Mouse (Mus musculus) C2C12 (cell line): ENCODE results near the gene Fbxo41. TPM values are rescaled to one million over a fixed set of nuclear protein-coding genes. Genes with fewer than 3 reads are reported as not detected.

Experiments
- H3K27me3 ChIP-seq: one replicate; pipeline ENCODE4 v1.6.1; 2011; ENCODE audit not compliant: control insufficient read depth, insufficient read depth, insufficient read length
- H3K36me3 ChIP-seq: one replicate; pipeline ENCODE4 v1.6.1; 2011; ENCODE audit not compliant: control insufficient read depth, insufficient read depth
- H3K4me3 ChIP-seq: one replicate; pipeline ENCODE4 v1.5.1; 2011; ENCODE audit warnings: mild to moderate bottlenecking, control low read depth; ENCODE audit not compliant: poor library complexity, insufficient read depth, severe bottlenecking
- H3K79me2 ChIP-seq: one replicate; pipeline ENCODE4 v1.6.1; 2011; ENCODE audit not compliant: control insufficient read depth, insufficient read depth
- H3K79me3 ChIP-seq: one replicate; pipeline ENCODE4 v1.6.1; 2011; ENCODE audit warnings: low read depth, control low read depth
- H3ac ChIP-seq: one replicate; pipeline ENCODE3; 2011; ENCODE audit warnings: low read depth; ENCODE audit not compliant: control insufficient read depth, insufficient read length
- CEBPB ChIP-seq: IDR thresholded peaks from one replicate; pipeline ENCODE4 v1.6.1; 2011; ENCODE audit warnings: low read depth, mild to moderate bottlenecking, control low read depth, moderate library complexity
- CTCF ChIP-seq: IDR thresholded peaks from one replicate; pipeline ENCODE4 v1.5.1; 2011; ENCODE audit not compliant: control insufficient read depth, insufficient read depth, insufficient read length
- FOSL1 ChIP-seq: IDR thresholded peaks from one replicate; pipeline ENCODE4 v1.8.0; 2011; ENCODE audit warnings: mild to moderate bottlenecking, low read length; ENCODE audit not compliant: poor library complexity, insufficient read depth, severe bottlenecking
- MAX ChIP-seq: IDR thresholded peaks from one replicate; pipeline ENCODE4 v1.6.1; 2011; ENCODE audit warnings: mild to moderate bottlenecking, control low read depth
- MYOD1 ChIP-seq: IDR thresholded peaks from one replicate; pipeline ENCODE4 v1.6.1; 2011; ENCODE audit warnings: low read depth; ENCODE audit not compliant: control insufficient read depth, insufficient read length
- MYOG ChIP-seq: IDR thresholded peaks from one replicate; pipeline ENCODE4 v1.6.1; 2011; ENCODE audit not compliant: control insufficient read depth, insufficient read length; ENCODE audit errors: extremely low read depth
- USF1 ChIP-seq: IDR thresholded peaks from one replicate; pipeline ENCODE4 v1.6.1; 2011; ENCODE audit warnings: low read depth, mild to moderate bottlenecking, control low read depth, moderate library complexity
- polyA plus RNA-seq: library from polyadenylated mRNA; unstranded; fragments of >200 nt; fragmentation: generic; extraction: Trizol; gene quantifications from one replicate; pipeline ENCODE4 v1.2.1, GENCODE M21; 2012; ENCODE audit warnings: missing spikeins

The Fbxo41 gene
- polyA plus RNA-seq, 1 experiment: 0.02 TPM

GRCm38 (mm10) chr6:85489717-85490116 lies 13.1 kb downstream of the Fbxo41 start:
- no peaks in the 10 kb centered on the region for H3K36me3 ChIP-seq
- no peak for TF ChIP-seq CEBPB
- TF ChIP-seq MYOD1: no peak
- no peak for TF ChIP-seq USF1
- TF ChIP-seq MYOG: no peak
- TF ChIP-seq FOSL1: no peak
- no peak for TF ChIP-seq CTCF
- TF ChIP-seq MAX: no peak
- H3K27me3 ChIP-seq: peaks cover 23% of the 10 kb centered on the region
- H3ac ChIP-seq: no peak overlapping the region
- H3K79me2 ChIP-seq: no peaks in the 10 kb centered on the region
- no peaks in the 10 kb centered on the region for H3K79me3 ChIP-seq
- no peak overlapping the region for H3K4me3 ChIP-seq

DNA sequence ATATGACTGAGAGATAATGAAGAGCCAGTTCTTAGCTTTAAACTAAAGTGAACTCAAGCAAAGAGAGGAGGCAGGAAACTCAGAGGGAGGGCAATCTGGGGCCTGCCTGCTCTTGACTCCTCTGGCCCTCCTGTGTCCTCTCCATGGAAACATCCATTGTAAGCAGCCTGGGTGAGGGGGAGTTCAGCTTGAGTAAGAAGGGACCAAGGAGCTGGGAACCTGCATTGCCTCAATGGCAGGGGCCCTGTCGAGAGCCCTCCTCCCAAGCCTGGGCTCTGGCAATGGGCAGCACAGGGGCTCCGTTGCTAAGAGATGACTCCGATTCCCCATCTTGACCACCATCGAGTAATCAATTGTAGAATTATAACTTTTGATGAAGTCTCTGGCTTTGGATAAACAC lies 14.3 kb downstream of the Fbxo41 start:
- Histone ChIP-seq H3K79me2 (no peaks in the 10 kb centered on the region), H3ac (no peak overlapping the region), H3K27me3 (peaks cover 35% of the 10 kb centered on the region), H3K36me3 (no peaks in the 10 kb centered on the region), H3K79me3 (no peaks in the 10 kb centered on the region), H3K4me3 (no peak overlapping the region)
- no peak for TF ChIP-seq USF1
- TF ChIP-seq CEBPB: no peak
- TF ChIP-seq MYOD1: no peak
- no peak for TF ChIP-seq CTCF
- TF ChIP-seq FOSL1: no peak

DNA sequence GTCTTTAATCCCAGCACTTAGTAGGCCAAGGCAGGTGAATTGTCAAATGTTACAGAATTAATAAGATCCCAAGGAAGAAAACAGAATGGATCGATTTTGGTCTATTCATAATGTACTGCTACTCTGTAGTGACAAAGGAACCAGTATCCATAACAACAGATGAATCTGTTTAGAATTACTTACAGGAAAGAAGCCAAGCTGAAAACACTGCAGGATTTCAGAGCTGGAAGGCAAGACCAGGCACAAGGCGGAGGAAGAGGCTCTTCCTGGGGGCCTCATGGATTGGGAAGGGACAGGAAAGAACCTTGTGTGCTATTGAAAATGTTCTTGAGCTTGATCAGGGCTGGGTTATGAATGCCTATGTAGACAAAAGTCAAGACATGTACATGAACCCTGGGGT lies 17.1 kb downstream of the Fbxo41 start:
- Histone ChIP-seq H3K36me3 (no peaks in the 10 kb centered on the region), H3K79me2 (no peaks in the 10 kb centered on the region), H3ac (no peak overlapping the region), H3K4me3 (no peak overlapping the region), H3K27me3 (peaks cover 53% of the 10 kb centered on the region), H3K79me3 (no peaks in the 10 kb centered on the region)
- TF ChIP-seq MYOG (no peak), CTCF (no peak), CEBPB (no peak), MAX (no peak), USF1 (no peak), FOSL1 (no peak)

DNA sequence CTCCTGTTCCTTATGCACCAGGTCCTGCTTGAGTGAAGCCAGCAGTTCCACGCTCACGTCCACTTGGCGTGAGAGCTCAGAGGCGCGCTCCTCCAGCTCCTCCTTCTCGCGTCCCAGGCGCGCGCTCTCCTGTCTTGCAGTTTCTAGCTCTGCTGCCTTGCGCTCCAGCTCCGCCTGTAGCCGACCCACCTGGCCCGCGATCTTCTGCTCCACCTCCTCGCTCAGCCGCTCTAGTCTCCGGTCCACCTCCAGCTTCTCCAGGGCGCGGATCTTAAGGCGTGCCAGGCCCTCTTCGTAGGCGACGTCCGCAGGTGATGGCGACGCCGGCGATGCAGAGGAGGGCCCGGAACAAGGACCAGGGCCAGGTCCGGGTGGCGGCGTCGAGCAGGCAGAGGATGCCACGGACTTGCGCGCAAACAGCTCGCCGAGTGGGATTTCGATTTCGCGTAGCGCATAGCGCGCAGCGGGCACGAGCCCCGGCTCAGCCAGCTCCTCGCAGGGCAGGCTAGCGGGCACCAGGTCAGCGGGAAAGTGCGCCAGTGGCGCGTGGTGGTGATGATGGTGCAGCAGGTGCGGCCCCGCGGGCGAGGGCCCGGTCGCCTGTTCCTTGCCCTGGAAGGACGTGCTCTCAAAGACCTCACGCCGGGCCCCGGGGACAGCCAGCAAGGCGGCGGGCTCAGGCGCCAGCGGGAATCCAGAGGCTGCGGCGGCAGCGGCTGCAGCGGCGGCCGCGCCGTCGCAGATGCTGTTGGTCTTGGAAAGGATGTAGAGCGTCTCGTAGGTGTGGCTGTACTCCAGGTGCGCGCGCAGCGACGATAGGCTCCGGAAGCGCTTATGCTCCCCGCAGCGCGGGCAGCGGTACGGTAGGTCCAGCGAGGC lies 18.7 kb downstream of the Fbxo41 start:
- peaks cover 56% of the 10 kb centered on the region for H3K27me3 ChIP-seq
- TF ChIP-seq MAX (no peak), CTCF (no peak), USF1 (no peak), CEBPB (no peak), MYOD1 (no peak), FOSL1 (no peak), MYOG (no peak)

DNA sequence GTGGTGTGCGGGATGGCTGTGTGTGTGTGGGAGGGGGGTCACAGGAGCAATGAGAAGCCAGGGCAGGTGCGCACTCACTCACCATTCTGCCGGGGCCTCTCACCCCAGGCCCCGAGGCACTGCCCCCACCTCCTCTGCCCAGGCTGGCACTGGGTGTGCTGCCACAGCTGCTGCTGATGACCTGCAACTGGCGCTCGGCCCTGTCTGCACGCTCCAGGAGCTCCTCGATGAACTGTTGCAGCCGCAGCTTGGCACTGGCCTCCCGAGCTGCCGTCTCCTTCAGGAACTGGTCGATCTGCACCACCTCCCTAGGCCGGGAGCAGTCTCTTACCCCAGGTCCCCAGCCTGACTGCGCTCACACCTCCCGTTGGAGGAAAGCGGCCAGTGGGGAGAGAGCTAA lies 22.1 kb downstream of the Fbxo41 start:
- H3K36me3 ChIP-seq: no peaks in the 10 kb centered on the region
- H3K79me2 ChIP-seq: no peaks in the 10 kb centered on the region
- no peak overlapping the region for H3K4me3 ChIP-seq
- H3K27me3 ChIP-seq: peaks cover 59% of the 10 kb centered on the region
- no peak overlapping the region for H3ac ChIP-seq
- TF ChIP-seq MYOG: no peak
- no peak for TF ChIP-seq USF1
- TF ChIP-seq MAX: no peak
- TF ChIP-seq FOSL1: no peak
- TF ChIP-seq MYOD1: no peak
- no peak for TF ChIP-seq CEBPB
- TF ChIP-seq CTCF: no peak
- H3K79me3 ChIP-seq: no peaks in the 10 kb centered on the region

More for the DNA sequence above, 18.7 kb downstream of the Fbxo41 start:
- Histone ChIP-seq H3K36me3 (no peaks in the 10 kb centered on the region), H3K79me2 (no peaks in the 10 kb centered on the region), H3K79me3 (no peaks in the 10 kb centered on the region), H3K4me3 (no peak overlapping the region), H3ac (no peak overlapping the region)

- no peak for TF ChIP-seq FOSL1
- TF ChIP-seq USF1: no peak
- no peak for TF ChIP-seq MAX
- TF ChIP-seq MYOD1: no peak
- no peak for TF ChIP-seq MYOG
- no peak overlapping the region for H3K4me3 ChIP-seq
- no peaks in the 10 kb centered on the region for H3K36me3 ChIP-seq
- H3K79me2 ChIP-seq: no peaks in the 10 kb centered on the region
- H3K27me3 ChIP-seq: peaks cover 56% of the 10 kb centered on the region
- no peaks in the 10 kb centered on the region for H3K79me3 ChIP-seq
- no peak overlapping the region for H3ac ChIP-seq
Observed at GRCm38 (mm10) chr6:85479979-85480378, 22.8 kb downstream of the Fbxo41 start.
